ENCODE assay signal across 8 mouse cellular contexts in genomic region chr8:26747241-26747972, GRCm38 (mm10).
DNase-seq lines count a peak whose midpoint lies in the region; ATAC-seq and TF ChIP-seq lines count a peak whose summit lies in the region.

No protein-coding gene starts in this region.

- 0 out of 2 replicates have a peak, but pooled peaks cover 5% of the 10 kb centered on the region for H3K27me3 ChIP-seq in hindbrain, embryonic 10.5 days (ENCODE audit: insufficient read depth, poor library complexity, severe bottlenecking)
- H3K27me3 ChIP-seq in liver, embryonic 14.5 days (ENCODE audit: control insufficient read depth, insufficient read depth, low read length): no peaks in the 10 kb centered on the region

- TF ChIP-seq EP300 in liver, embryonic 14.5 days (IDR thresholded peaks at IDR 0.05; ENCODE audit: low read depth): peak; percentile 74

- H3K4me3 ChIP-seq in hindbrain, embryonic 10.5 days: no peak overlapping the region
- H3K4me3 ChIP-seq in liver, embryonic 14.5 days (ENCODE audit: insufficient read depth in 1 of 2, low read depth in 2 of 2, low read length in 2 of 2): no peak overlapping the region

- ATAC-seq in liver, embryonic 14.5 days (ENCODE audit: insufficient read depth): peak; percentile 72; the same call in 1 of the 2 replicates
- ATAC-seq in CD4-positive, CD25-positive, alpha-beta regulatory T cell, adult 4 months: no peak
- ATAC-seq in erythroblast, adult 5-6 weeks (replicated peaks; ENCODE audit: low FRiP score, poor library complexity, severe bottlenecking): no peak

- H3K4me1 ChIP-seq in hindbrain, embryonic 10.5 days (replicated peaks): peaks cover 8% of the 10 kb centered on the region; the same call in 1 of the 2 replicates
- H3K4me1 ChIP-seq in liver, embryonic 14.5 days (replicated peaks; ENCODE audit: control insufficient read depth in 2 of 2, insufficient read depth in 2 of 2, low read length in 1 of 2): peaks cover 0 to 9% of the 10 kb centered on the region in 2 experiments; a peak in 2 of 4 replicates

- WGBS in hindbrain, embryonic 10.5 days: 84% methylated on average over 19 of the region's 19 CpGs
- 44% methylated on average over 19 of the region's 19 CpGs for WGBS in liver, embryonic 14.5 days (ENCODE audit: insufficient replicate concordance)

- H3K9ac ChIP-seq in liver, embryonic 14.5 days (replicated peaks): no peak overlapping the region

- H3K4me2 ChIP-seq in liver, embryonic 14.5 days (ENCODE audit: low read depth): peak overlapping the region; percentile 36

- DNase-seq in layer of hippocampus, adult 9-11 months: peak; percentile 17
- no peak for DNase-seq in layer of hippocampus, postnatal 14 days (ENCODE audit: low spot score in 2 of 2)
- peak; percentile 49 for DNase-seq in brain, adult 2 months (ENCODE audit: low read depth, low spot score)
- no peak for DNase-seq in hindbrain, embryonic 10.5 days (ENCODE audit: low spot score)
- DNase-seq in liver, embryonic 14.5 days (ENCODE audit: low read depth in 3 of 3, low spot score in 3 of 3): peak; percentile 5 to 9 (median 7)
- peak; percentile 66 for DNase-seq in skeletal muscle tissue, adult 2 months (ENCODE audit: low read depth, low spot score)

- H3K9me3 ChIP-seq in hindbrain, embryonic 10.5 days: no peaks in the 10 kb centered on the region
- H3K9me3 ChIP-seq in liver, embryonic 14.5 days (ENCODE audit: control insufficient read depth, low read length): no peaks in the 10 kb centered on the region

- TF ChIP-seq CTCF in liver, embryonic 14.5 days (IDR thresholded peaks at IDR 0.05; ENCODE audit: low read depth): no peak

- 0 out of 2 replicates have a peak overlapping the region, but pooled peaks have one; percentile 50 for H3K27ac ChIP-seq in hindbrain, embryonic 10.5 days
- H3K27ac ChIP-seq in liver, embryonic 14.5 days: no peak overlapping the region

- no peaks in the 10 kb centered on the region for H3K36me3 ChIP-seq in hindbrain, embryonic 10.5 days
- no peaks in the 10 kb centered on the region for H3K36me3 ChIP-seq in liver, embryonic 14.5 days (replicated peaks; ENCODE audit: control insufficient read depth, insufficient read depth, low read depth)

Comparison
In these comparisons a context has a peak if more than half of its experiments do, and no peak if none do; other contexts are left out.
1. DNase-seq: peak in layer of hippocampus, adult 9-11 months (single experiment), brain, adult 2 months (single experiment), liver, embryonic 14.5 days (3 of 3) and skeletal muscle tissue, adult 2 months (single experiment); none in layer of hippocampus, postnatal 14 days (0 of 2) and hindbrain, embryonic 10.5 days (single experiment).